Mouse (Mus musculus) forebrain, embryonic 11.5 days (tissue): ENCODE measurements around the gene Cdk5rap1. TPM values are rescaled to one million over a fixed set of nuclear protein-coding genes. Genes with fewer than 3 reads are reported as not detected.
"Not testable (repeated sequence)": the region's sequence is repeated elsewhere in the genome, so short reads cannot be mapped to it uniquely, and the experiment has no call there.

Source experiments
- ATAC-seq: fragments of 200-750 bp; cut with Nextera tagmentation; replicated peaks from 2 replicates; pipeline ENCODE4 v1.8.0; 2017; ENCODE audit warnings: moderate TSS enrichment; ENCODE audit not compliant: low FRiP score
- DNase-seq: peaks from one replicate; pipeline ENCODE4 v3.0.0-alpha.2; 2017; ENCODE audit warnings: low spot score
- H3K27ac ChIP-seq: fragments of 300-500 bp; sonication (generic); 2 replicates; pipeline ENCODE4 v1.5.1; 2014; ENCODE audit warnings: low read depth, low read length
- H3K27me3 ChIP-seq: fragments of 300-500 bp; sonication (generic); 2 replicates; pipeline ENCODE4 v1.6.1; 2014; ENCODE audit warnings: mild to moderate bottlenecking, low read length, mixed read lengths; ENCODE audit not compliant: control insufficient read depth, insufficient read depth
- H3K36me3 ChIP-seq: fragments of 300-500 bp; sonication (generic); 2 replicates; pipeline ENCODE4 v1.6.1; 2014; ENCODE audit warnings: mild to moderate bottlenecking, low read length, moderate library complexity, mixed read lengths; ENCODE audit not compliant: control insufficient read depth, insufficient read depth
- H3K4me1 ChIP-seq: fragments of 300-500 bp; sonication (generic); replicated peaks from 2 replicates; pipeline ENCODE4 v1.6.1; 2014; ENCODE audit warnings: low read length, mixed read lengths; ENCODE audit not compliant: control insufficient read depth, insufficient read depth
- H3K4me2 ChIP-seq: fragments of 300-500 bp; sonication (generic); 2 replicates; pipeline ENCODE4 v1.6.1; 2014; ENCODE audit warnings: low read depth, mild to moderate bottlenecking, low read length, moderate library complexity, mixed read lengths; ENCODE audit not compliant: severe bottlenecking
- H3K4me3 ChIP-seq: fragments of 300-500 bp; sonication (generic); 2 replicates; pipeline ENCODE4 v1.5.1; 2014; ENCODE audit warnings: low read depth, low read length
- H3K9ac ChIP-seq: fragments of 300-500 bp; sonication (generic); 2 replicates; pipeline ENCODE4 v1.6.1; 2014; ENCODE audit warnings: low read length
- H3K9me3 ChIP-seq: fragments of 300-500 bp; sonication (generic); 2 replicates; pipeline ENCODE4 v1.6.1; 2016; ENCODE audit warnings: low read length, mixed read lengths; ENCODE audit not compliant: control insufficient read depth
- WGBS: fragments of 180-500 bp; shearing (Covaris S2); extraction: QIAGEN DNeasy Blood & Tissue Kit; methylation state at CpG from one replicate; pipeline ENCODE4 v1.1.7; 2014; 5-methylcytosine and 5-hydroxymethylcytosine counted together
- polyA plus RNA-seq: library from polyadenylated mRNA; unstranded; fragments of >200 nt; fragmentation: Nextera tagmentation; extraction: Ambion mirVana; gene quantifications from 2 replicates; pipeline ENCODE4 v1.2.1, GENCODE M21; 2014

The Cdk5rap1 gene
- polyA plus RNA-seq, 1 experiment from 2014 or later, result 17.0 TPM

- not testable (repeated sequence) for ATAC-seq, H3K4me1 ChIP-seq, H3K36me3 ChIP-seq, H3K27me3 ChIP-seq, H3K27ac ChIP-seq, DNase-seq, H3K9me3 ChIP-seq
- Histone ChIP-seq H3K4me3 (peak overlapping the region; percentile 25), H3K4me2 (peak overlapping the region; percentile 41; the same call in 1 of the 2 replicates), H3K9ac (peak overlapping the region; percentile 20; the same call in 1 of the 2 replicates)
- WGBS, result 77% methylated on average over 15 of the region's 19 CpGs
Observed at GRCm38 (mm10) chr2:154354000-154354425, 18.8 kb downstream of the Cdk5rap1 start.

- H3K9ac ChIP-seq, result no peak overlapping the region
- no peak overlapping the region for H3K27ac ChIP-seq
- H3K4me1 ChIP-seq, result no peaks in the 10 kb centered on the region
- ATAC-seq (no peak), DNase-seq (no peak)
- no peaks in the 10 kb centered on the region for H3K9me3 ChIP-seq
- H3K36me3 ChIP-seq, result no peaks in the 10 kb centered on the region
- H3K4me3 ChIP-seq, result no peak overlapping the region
- H3K27me3 ChIP-seq, result no peaks in the 10 kb centered on the region
- 95% methylated on average over 3 of the region's 3 CpGs for WGBS
- H3K4me2 ChIP-seq, result no peak overlapping the region
Observed at GRCm38 (mm10) chr2:154348152-154348551, 24.7 kb downstream of the Cdk5rap1 start.

DNA sequence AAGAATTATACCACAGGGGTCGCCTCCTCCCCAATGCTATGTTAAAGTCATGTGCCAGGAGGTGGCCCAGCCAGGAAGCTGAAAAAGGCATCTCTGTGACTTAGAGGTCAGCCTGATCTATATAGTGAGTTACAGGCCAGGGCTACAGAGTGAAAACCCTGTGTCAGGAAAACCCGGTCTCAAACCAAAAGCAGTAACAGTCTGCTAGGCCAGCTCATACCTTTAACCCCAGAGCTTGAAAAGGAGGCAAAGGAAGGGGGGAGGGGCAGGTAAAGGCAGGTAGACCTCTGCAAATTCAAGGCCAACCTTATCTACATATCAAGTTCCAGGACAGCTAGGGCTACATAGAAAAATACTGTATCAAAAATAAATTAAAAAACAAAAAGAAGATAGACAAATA is 33.5 kb downstream of the Cdk5rap1 start:
- H3K4me1 ChIP-seq, result no peaks in the 10 kb centered on the region
- H3K9me3 ChIP-seq, result no peaks in the 10 kb centered on the region
- H3K27me3 ChIP-seq, result no peaks in the 10 kb centered on the region
- no peak overlapping the region for H3K4me2 ChIP-seq
- DNase-seq, result no peak
- no peak for ATAC-seq
- WGBS, result 65% methylated on average over 2 of the region's 2 CpGs
- H3K36me3 ChIP-seq, result no peaks in the 10 kb centered on the region
- H3K4me3 ChIP-seq, result no peak overlapping the region
- H3K9ac ChIP-seq, result no peak overlapping the region
- H3K27ac ChIP-seq, result no peak overlapping the region

DNA sequence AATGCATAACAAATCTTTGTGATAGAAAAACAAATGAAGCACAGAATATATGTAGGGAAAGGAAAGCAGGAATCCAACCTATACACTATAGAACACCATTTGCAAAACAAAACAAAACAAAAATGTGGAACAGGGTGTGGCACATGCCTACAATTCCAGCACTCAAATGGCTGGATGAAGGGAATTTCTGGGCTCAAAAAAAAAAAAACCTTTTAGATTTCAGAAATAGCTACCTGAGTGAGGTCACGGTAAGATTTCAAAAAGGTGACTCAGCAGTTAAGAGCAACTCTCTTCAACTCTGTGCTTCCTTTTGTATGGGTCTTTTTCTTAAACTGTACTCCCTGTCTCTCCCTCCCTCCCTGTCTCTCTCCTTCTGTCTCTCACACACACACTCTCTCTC is 34.6 kb downstream of the Cdk5rap1 start:
- Histone ChIP-seq H3K27me3 (no peaks in the 10 kb centered on the region), H3K4me1 (no peaks in the 10 kb centered on the region), H3K9me3 (no peaks in the 10 kb centered on the region), H3K4me3 (no peak overlapping the region), H3K27ac (no peak overlapping the region), H3K36me3 (no peaks in the 10 kb centered on the region), H3K9ac (no peak overlapping the region), H3K4me2 (no peak overlapping the region)
- no peak for ATAC-seq
- WGBS, result 75% methylated on average over 1 of the region's 1 CpGs
- no peak for DNase-seq

DNA sequence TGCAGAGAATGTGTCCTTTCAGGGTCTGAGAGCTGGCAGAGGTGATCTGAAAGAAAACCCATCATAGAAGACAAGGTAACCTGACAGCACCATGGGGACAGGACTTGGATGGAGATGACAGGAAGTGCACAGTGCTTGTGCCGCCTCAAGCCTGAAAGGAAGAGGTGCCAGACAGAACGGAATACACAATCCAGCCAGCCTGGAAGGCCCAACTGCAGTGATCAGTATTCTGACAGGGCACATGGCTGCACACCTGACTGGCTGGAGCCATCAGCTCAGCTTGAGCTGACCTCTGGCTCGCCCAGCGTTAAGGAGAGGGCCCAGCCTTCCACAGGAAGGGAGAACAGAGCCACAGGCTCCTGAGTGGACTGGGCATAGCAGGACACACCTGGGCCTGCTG is 37.2 kb downstream of the Cdk5rap1 start:
- DNase-seq (no peak), ATAC-seq (no peak)
- H3K27me3 ChIP-seq, result no peaks in the 10 kb centered on the region
- no peak overlapping the region for H3K4me3 ChIP-seq
- H3K27ac ChIP-seq, result no peak overlapping the region
- H3K36me3 ChIP-seq, result no peaks in the 10 kb centered on the region
- H3K4me1 ChIP-seq, result no peaks in the 10 kb centered on the region
- no peak overlapping the region for H3K4me2 ChIP-seq
- no peaks in the 10 kb centered on the region for H3K9me3 ChIP-seq
- WGBS, result 82% methylated on average over 4 of the region's 4 CpGs
- H3K9ac ChIP-seq, result no peak overlapping the region

DNA sequence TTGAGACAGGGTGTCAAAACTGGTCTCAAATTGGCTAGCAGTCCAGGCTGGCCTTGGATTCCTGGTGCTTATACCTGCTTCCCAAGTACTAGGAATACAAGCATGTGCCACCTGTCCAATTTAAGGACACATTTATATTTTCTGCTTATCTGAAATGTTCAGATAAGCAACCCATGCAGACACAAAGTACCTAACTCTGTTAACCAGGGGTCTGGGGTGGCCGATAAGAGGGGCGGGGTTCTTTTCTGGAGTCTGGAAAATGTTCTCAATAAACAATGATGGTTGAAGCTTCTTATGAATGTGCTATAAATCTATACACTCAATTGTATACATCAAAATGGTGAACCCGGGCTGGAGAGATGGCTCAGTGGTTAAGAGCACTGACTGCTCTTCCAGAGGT is 46.0 kb downstream of the Cdk5rap1 start:
- 86% methylated on average over 3 of the region's 3 CpGs for WGBS
- DNase-seq (no peak), ATAC-seq (no peak)
- Histone ChIP-seq H3K27me3 (no peaks in the 10 kb centered on the region), H3K4me3 (no peak overlapping the region), H3K9me3 (no peaks in the 10 kb centered on the region), H3K9ac (no peak overlapping the region), H3K36me3 (no peaks in the 10 kb centered on the region), H3K27ac (no peak overlapping the region), H3K4me1 (no peaks in the 10 kb centered on the region), H3K4me2 (no peak overlapping the region)

- H3K9me3 ChIP-seq, ATAC-seq, H3K4me1 ChIP-seq, DNase-seq, H3K4me2 ChIP-seq, H3K27ac ChIP-seq, H3K27me3 ChIP-seq, H3K4me3 ChIP-seq, H3K36me3 ChIP-seq, H3K9ac ChIP-seq: not testable (repeated sequence)
- 78% methylated on average over 5 of the region's 5 CpGs for WGBS
Observed at GRCm38 (mm10) chr2:154313771-154314170, 59.0 kb downstream of the Cdk5rap1 start.

DNA sequence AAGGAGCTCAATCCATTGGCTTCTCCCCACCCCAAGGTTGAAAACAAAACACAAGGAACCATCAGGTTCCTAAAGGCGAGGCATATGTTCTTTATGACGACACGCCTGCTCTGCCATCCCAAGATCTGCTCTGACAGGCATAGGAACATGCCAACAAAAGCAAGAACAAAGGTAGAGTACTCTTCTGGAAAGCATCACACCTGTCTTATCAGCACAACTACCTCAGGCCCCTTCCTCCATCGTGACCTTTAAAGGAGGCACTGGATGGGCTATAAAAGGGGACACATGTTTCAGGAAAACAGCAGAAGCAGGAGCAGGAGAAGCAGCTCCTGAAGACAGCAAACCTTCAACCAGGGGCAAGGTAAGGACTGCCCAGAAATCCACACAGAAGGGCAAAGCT is 65.9 kb downstream of the Cdk5rap1 start, which contains the start of gene Bpifb9b:
Gene Bpifb9b, plus strand, starts transcription at position 301 of the 400 bp plus-strand sequence.
- 87% methylated on average over 4 of the region's 4 CpGs for WGBS
- H3K4me3 ChIP-seq, H3K4me1 ChIP-seq, H3K9me3 ChIP-seq, H3K4me2 ChIP-seq, H3K36me3 ChIP-seq, H3K9ac ChIP-seq, H3K27me3 ChIP-seq, ATAC-seq, DNase-seq, H3K27ac ChIP-seq: not testable (repeated sequence)

GRCm38 (mm10) chr2:154304604-154305003 is 68.2 kb downstream of the Cdk5rap1 start:
- not testable (repeated sequence) for H3K36me3 ChIP-seq, ATAC-seq, H3K4me3 ChIP-seq, H3K4me2 ChIP-seq, DNase-seq, H3K27me3 ChIP-seq, H3K27ac ChIP-seq, H3K4me1 ChIP-seq, H3K9me3 ChIP-seq, H3K9ac ChIP-seq
- WGBS, result 88% methylated on average over 1 of the region's 3 CpGs
